Mouse (Mus musculus): ENCODE measurements around the gene Aicda. TPM values are rescaled to one million over a fixed set of nuclear protein-coding genes. Genes with fewer than 3 reads are reported as not detected.

Aicda gene
- polyA plus RNA-seq, 2 experiments from 2014 or later, result 2.0 to 4.3 TPM

- no peak for ATAC-seq
Measured at GRCm38 (mm10) chr6:122601615-122602014, 48.0 kb downstream of the Aicda start.

DNA sequence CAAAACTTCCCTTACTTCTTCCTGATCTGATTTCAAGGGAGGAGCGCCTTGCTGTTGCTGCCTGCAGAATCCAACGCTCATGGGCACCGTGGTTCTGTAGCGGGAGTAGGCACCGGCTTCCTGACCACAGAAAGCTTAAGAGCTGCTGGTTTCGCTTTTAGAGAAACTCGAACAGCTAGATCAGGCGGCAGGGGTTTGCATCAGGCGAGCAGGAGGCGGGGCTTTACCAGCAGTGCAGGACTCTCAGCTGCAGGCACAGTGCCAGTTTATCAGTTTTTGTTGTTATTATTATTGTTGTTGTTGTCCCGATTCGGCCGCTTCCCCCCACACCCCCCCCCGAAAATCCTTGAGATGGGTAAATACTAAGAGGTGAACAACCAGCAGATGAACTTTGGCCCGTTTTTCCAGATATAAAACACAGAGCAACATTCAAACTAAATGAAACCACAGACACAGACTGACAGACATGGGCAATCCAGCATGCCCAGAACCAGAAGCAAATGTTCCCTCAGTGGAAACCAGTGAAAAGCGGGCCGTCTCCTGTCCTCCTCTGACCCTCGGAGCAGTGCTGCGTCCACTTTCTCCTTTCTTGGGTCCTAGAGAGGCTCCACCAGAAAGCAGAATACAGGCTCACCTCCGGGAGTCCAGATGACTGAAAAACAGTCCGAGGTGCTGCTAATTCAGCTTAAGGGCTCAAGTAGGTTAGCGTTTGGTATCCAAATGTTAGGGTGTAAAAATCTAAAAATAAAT lies 48.8 kb downstream of the Aicda start, which contains the start of gene Apobec1:
Gene Apobec1, minus strand, starts transcription at position 203 of the 750 bp plus-strand sequence.
- peak; percentile 96 for ATAC-seq

- ATAC-seq, result peak; percentile 33
Measured at GRCm38 (mm10) chr6:122602992-122603322, 49.4 kb downstream of the Aicda start.

GRCm38 (mm10) chr6:122604260-122604659 lies 50.7 kb downstream of the Aicda start:
- ATAC-seq, result no peak

GRCm38 (mm10) chr6:122605483-122605882 lies 51.9 kb downstream of the Aicda start:
- no peak for ATAC-seq

DNA sequence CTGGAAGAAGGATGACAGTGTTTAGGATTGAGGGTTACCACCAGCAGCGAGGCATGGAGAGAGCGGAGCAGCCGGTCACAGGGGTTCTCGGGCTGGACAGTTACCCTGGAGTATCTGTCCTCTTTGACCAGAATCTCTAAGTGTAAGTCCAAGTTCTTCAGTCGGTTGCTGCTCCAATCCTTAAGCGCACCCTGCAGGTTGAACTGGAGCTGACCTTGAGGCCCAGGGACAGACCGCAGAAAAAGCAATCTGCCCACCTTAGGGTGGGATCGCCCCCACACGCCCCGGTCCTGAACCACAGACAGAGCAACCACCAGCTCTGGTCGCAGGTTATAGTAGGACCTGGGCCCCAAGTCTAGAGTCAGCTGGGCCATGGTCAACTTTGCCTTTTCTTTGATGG lies 53.1 kb downstream of the Aicda start:
- no peak for ATAC-seq

DNA sequence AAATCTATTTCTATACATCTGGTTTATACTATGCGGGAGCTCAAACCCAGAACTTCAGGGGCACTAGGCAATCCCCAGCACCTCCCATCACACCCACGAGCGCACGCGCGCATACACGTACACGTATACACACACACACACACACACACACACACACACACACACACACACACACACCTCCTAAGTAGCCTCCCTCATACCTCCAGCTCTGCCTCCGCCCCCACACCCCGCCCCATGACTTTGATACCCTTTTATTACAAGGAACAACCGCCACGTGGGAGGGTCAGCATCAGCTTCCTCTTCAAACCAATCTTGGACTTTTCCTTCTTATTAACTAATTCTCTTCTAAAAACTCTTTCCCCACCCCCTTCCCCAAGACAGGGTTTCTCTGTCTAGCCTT lies 54.1 kb downstream of the Aicda start:
- no peak for ATAC-seq

- no peak for ATAC-seq
Measured at GRCm38 (mm10) chr6:122608434-122609376, 55.1 kb downstream of the Aicda start.

DNA sequence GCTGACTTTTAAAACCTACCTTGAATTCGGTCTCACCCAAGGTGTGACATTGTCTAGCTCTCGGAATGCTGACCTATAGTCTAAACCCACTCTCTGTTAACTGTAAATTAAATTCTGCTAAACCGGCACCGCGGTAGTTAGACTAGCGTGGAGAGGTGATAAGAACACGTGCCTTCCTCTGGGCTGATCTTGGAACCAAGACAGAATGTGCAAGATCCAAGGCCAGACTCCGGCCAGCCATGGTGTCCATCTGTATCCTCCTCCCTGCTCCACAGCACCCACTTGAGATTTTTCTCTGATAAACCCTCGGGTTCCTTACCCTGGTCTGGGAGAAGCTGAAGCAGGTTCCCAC lies 55.8 kb downstream of the Aicda start:
- no peak for ATAC-seq

- ATAC-seq, result no peak
Measured at GRCm38 (mm10) chr6:122609771-122610170, 56.2 kb downstream of the Aicda start, which contains the start of gene Gdf3. TSS of gene Gdf3 (minus strand) at chr6:122610087.

GRCm38 (mm10) chr6:122612426-122612825 lies 58.8 kb downstream of the Aicda start:
- ATAC-seq, result no peak

Other genes with a start within 250 kb of the Aicda start
- 100 to 1,000 TPM; 227 to 271 TPM for gene M6pr, start 245.1 kb upstream of the Aicda start, polyA plus RNA-seq (2017; shearing (Covaris generic))
- gene Phc1, start 213.2 kb upstream of the Aicda start, polyA plus RNA-seq (2017; shearing (Covaris generic)), result 1 to 10 TPM; 4.9 to 7.7 TPM
- under 1 TPM; 0.32 to 0.42 TPM for gene Rimklb, start 55.0 kb upstream of the Aicda start, polyA plus RNA-seq (2017; shearing (Covaris generic))
- gene Mfap5, start 48.0 kb upstream of the Aicda start, polyA plus RNA-seq (2017; shearing (Covaris generic)), result not detected
- 10 to 100 TPM; 24.5 to 28.7 TPM for gene Apobec1, start 48.6 kb downstream of the Aicda start, polyA plus RNA-seq (2017; shearing (Covaris generic))
- gene Gdf3, start 56.3 kb downstream of the Aicda start, polyA plus RNA-seq (2017; shearing (Covaris generic)), result under 1 TPM; 0.20 to 0.37 TPM
- not detected for gene Dppa3, start 72.6 kb downstream of the Aicda start, polyA plus RNA-seq (2017; shearing (Covaris generic))
- gene Nanog, start 153.7 kb downstream of the Aicda start, polyA plus RNA-seq (2017; shearing (Covaris generic)), result under 1 TPM in 1 of 2 experiments, not detected in 1; 0.22 TPM
- 10 to 100 TPM; 64.2 to 69.4 TPM for gene Slc2a3, start 247.8 kb downstream of the Aicda start, polyA plus RNA-seq (2017; shearing (Covaris generic))